15 mouse cellular contexts compared by ENCODE assay signal in the genomic region with DNA sequence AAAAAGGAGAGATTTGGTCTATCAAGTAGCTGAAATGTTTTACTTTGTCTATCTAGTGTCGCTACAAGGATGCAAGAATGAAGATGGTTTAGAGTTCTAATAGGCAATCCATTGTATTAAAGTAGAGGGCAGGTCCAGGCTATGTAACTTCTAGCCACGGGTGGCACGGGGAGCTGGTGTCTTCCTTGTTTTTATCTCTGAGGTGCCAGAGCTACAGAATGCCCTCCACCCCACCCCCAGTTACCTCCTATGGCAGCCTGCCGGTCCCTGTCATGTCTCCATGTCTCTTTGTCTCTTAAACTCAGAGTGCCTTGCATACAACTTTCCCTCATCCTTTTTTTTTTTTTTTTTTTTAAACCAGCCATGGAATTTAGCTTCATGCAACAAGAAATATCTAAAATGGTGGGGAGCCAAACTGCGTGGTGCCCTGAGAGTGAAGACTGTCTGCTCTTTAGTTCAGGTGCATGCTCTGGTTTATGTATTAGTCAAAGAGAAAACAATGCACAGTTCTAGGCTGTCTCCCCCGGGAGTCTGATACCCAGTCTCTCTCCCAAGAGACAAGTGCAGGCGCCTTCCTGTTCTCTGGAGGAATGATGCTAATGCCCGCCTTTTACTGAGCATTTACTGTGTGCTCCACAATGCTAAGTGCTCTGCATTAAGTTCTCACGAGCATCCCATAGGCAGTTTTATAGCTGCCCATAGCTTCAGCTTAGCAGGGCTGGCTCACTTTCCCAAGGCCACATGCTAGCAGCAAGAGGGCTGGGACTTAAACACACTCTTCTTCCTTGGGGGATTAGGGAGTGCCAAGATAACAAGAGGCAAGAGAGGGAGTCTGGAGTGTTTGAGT. TPM values are rescaled to one million over a fixed set of nuclear protein-coding genes. Genes with fewer than 3 reads are reported as not detected.
DNase-seq lines count a peak whose midpoint lies in the region; ATAC-seq and TF ChIP-seq lines count a peak whose summit lies in the region.
"Had no signal": no experiment of that assay in that cellular context is flagged by ENCODE, and none has a peak within 500 bp of the region (broad histone marks: within the 10 kb centered on the region; RNA-seq: fewer than 3 reads in every experiment).

No protein-coding gene starts in this region.

- no peaks in the 10 kb centered on the region for H3K27me3 ChIP-seq in heart, embryonic 13.5 days (replicated peaks)
- H3K27me3 ChIP-seq in liver, embryonic 14.5 days (ENCODE audit: control insufficient read depth, insufficient read depth, low read length): no peaks in the 10 kb centered on the region

- DNase-seq in heart, postnatal 10 days: no peak
- peak; percentile 71 for DNase-seq in testis, postnatal 14 days (ENCODE audit: low spot score)
- DNase-seq in testis, postnatal 10 days (ENCODE audit: low spot score): no peak
- DNase-seq in liver, embryonic 14.5 days (ENCODE audit: low read depth in 3 of 3, low spot score in 3 of 3): no peak
- no peak for DNase-seq in adrenal gland, postnatal 4 days (ENCODE audit: low spot score in 2 of 2)
- no peak for DNase-seq in adipocyte (ENCODE audit: low spot score)
- DNase-seq in left cerebral cortex, postnatal 25 days (ENCODE audit: low spot score in 2 of 2): no peak
- DNase-seq: gastrocnemius, postnatal 36 days; thymus, postnatal 25 days had no signal

- WGBS in heart, embryonic 13.5 days: 60% methylated on average over 9 of the region's 9 CpGs
- 51% methylated on average over 9 of the region's 9 CpGs for WGBS in liver, embryonic 14.5 days (ENCODE audit: insufficient replicate concordance)

- TF ChIP-seq CTCF in liver, embryonic 14.5 days (IDR thresholded peaks at IDR 0.05; ENCODE audit: low read depth): no peak

- H3K4me3 ChIP-seq in heart, embryonic 13.5 days: no peak overlapping the region
- H3K4me3 ChIP-seq in liver, embryonic 14.5 days (ENCODE audit: insufficient read depth in 1 of 2, low read depth in 2 of 2, low read length in 2 of 2): no peak overlapping the region
- H3K4me3 ChIP-seq: layer of hippocampus, adult 2 months; midbrain, embryonic 10.5 days had no signal

- ATAC-seq in heart, embryonic 13.5 days (ENCODE audit: extremely low read depth, insufficient number of reproducible peaks, low FRiP score, low TSS enrichment): no peak
- ATAC-seq in liver, embryonic 14.5 days (ENCODE audit: insufficient read depth): no peak

- no peaks in the 10 kb centered on the region for H3K36me3 ChIP-seq in heart, embryonic 13.5 days
- H3K36me3 ChIP-seq in liver, embryonic 14.5 days (replicated peaks; ENCODE audit: control insufficient read depth, insufficient read depth, low read depth): no peaks in the 10 kb centered on the region
- H3K36me3 ChIP-seq: midbrain, embryonic 10.5 days had no signal

- no peaks in the 10 kb centered on the region for H3K9me3 ChIP-seq in heart, embryonic 13.5 days
- no peaks in the 10 kb centered on the region for H3K9me3 ChIP-seq in liver, embryonic 14.5 days (ENCODE audit: control insufficient read depth, low read length)
- H3K9me3 ChIP-seq: midbrain, embryonic 10.5 days had no signal

- no peak overlapping the region; the same call in 1 of the 2 replicates for H3K9ac ChIP-seq in heart, embryonic 13.5 days
- H3K9ac ChIP-seq in liver, embryonic 14.5 days (replicated peaks): 0 out of 2 replicates have a peak overlapping the region, but pooled peaks have one; percentile 24
- H3K9ac ChIP-seq: hindbrain, embryonic 14.5 days; lung, embryonic 14.5 days had no signal

- H3K27ac ChIP-seq in heart, embryonic 13.5 days (replicated peaks): peak overlapping the region; percentile 42
- no peak overlapping the region for H3K27ac ChIP-seq in liver, embryonic 14.5 days
- H3K27ac ChIP-seq: hindbrain, embryonic 14.5 days; layer of hippocampus, adult 2 months; midbrain, embryonic 10.5 days had no signal

- intact Hi-C loops in heart, postnatal 10 days (cut with DNase I): no loop called here
- intact Hi-C loops in left cerebral cortex, postnatal 25 days (cut with DNase I): no loop called here

- H3K4me1 ChIP-seq in heart, embryonic 13.5 days: peaks cover 53% of the 10 kb centered on the region
- H3K4me1 ChIP-seq in liver, embryonic 14.5 days (replicated peaks; ENCODE audit: control insufficient read depth in 2 of 2, insufficient read depth in 2 of 2, low read length in 1 of 2): peaks cover 20 to 29% of the 10 kb centered on the region in 2 experiments

- H3K4me2 ChIP-seq in heart, embryonic 13.5 days: no peak overlapping the region
- peak overlapping the region; percentile 11 for H3K4me2 ChIP-seq in liver, embryonic 14.5 days (ENCODE audit: low read depth)
- H3K4me2 ChIP-seq: hindbrain, embryonic 14.5 days had no signal

- no peak for TF ChIP-seq EP300 in liver, embryonic 14.5 days (IDR thresholded peaks at IDR 0.05; ENCODE audit: low read depth)

RNA-seq across cellular contexts. Expression of gene Mxi1, which starts 10.2 kb away (rescaled TPM):
- 31.8 and 34.5 TPM in 2 replicates for polyA plus RNA-seq in heart, embryonic 13.5 days (2015; fragmentation: Nextera tagmentation; extraction: Ambion mirVana)
- total RNA-seq in heart, postnatal 10 days (2021): 10 to 100 TPM; 36.3 to 39.9 TPM
- 11.1 and 16.5 TPM in 2 replicates for polyA plus RNA-seq in liver, embryonic 14.5 days (2012; rRNA removed)
- 27.7 and 33.1 TPM in 2 replicates for polyA plus RNA-seq in liver, embryonic 14.5 days (2014; fragmentation: Nextera tagmentation; extraction: Ambion mirVana)
- 10 to 100 TPM; 38.1 to 40.5 TPM for total RNA-seq in adrenal gland, postnatal 4 days (2021)
- 10 to 100 TPM; 84.1 to 84.2 TPM for total RNA-seq in left cerebral cortex, postnatal 25 days (2021)

RNA-seq across cellular contexts. Expression of gene Gm10197, which starts 51.1 kb away (rescaled TPM):
- not detected in 2 replicates for polyA plus RNA-seq in heart, embryonic 13.5 days (2015; fragmentation: Nextera tagmentation; extraction: Ambion mirVana)
- total RNA-seq in heart, postnatal 10 days (2021): not detected
- not detected in 2 replicates for polyA plus RNA-seq in liver, embryonic 14.5 days (2012; rRNA removed)
- polyA plus RNA-seq in liver, embryonic 14.5 days (2014; fragmentation: Nextera tagmentation; extraction: Ambion mirVana): 3.0 TPM in 1 of 2 replicates, not detected in the other
- not detected for total RNA-seq in adrenal gland, postnatal 4 days (2021)
- not detected for total RNA-seq in left cerebral cortex, postnatal 25 days (2021)
- total RNA-seq: gastrocnemius, postnatal 36 days; layer of hippocampus, adult 2 months had no signal
- polyA plus RNA-seq: brain, embryonic 14.5 days; hindbrain, embryonic 14.5 days had no signal
